Mouse (Mus musculus) midbrain, embryonic 13.5 days (tissue): Measurements from ENCODE around the gene Adgre5. TPM values are rescaled to one million over a fixed set of nuclear protein-coding genes. Genes with fewer than 3 reads are reported as not detected.
A peak's percentile ranks its signal among the peaks of the same experiment; 100 is the strongest.

Source experiments
- ATAC-seq: fragments of 200-750 bp; cut with Nextera tagmentation; 2 replicates; pipeline ENCODE4 v1.8.0; 2017; ENCODE audit warnings: mild to moderate bottlenecking, moderate TSS enrichment, moderate library complexity
- H3K27ac ChIP-seq: fragments of 300-500 bp; sonication (generic); 2 replicates; pipeline ENCODE4 v1.5.1; 2015; ENCODE audit warnings: inconsistent platforms, mild to moderate bottlenecking, moderate library complexity
- H3K27me3 ChIP-seq: fragments of 300-500 bp; sonication (generic); 2 replicates; pipeline ENCODE4 v1.6.1; 2015; ENCODE audit warnings: mild to moderate bottlenecking, inconsistent platforms
- H3K36me3 ChIP-seq: fragments of 300-500 bp; sonication (generic); 2 replicates; pipeline ENCODE4 v1.6.1; 2015; ENCODE audit warnings: mild to moderate bottlenecking, inconsistent platforms
- H3K4me1 ChIP-seq: fragments of 300-500 bp; sonication (generic); replicated peaks from 2 replicates; pipeline ENCODE4 v1.6.1; 2015; ENCODE audit warnings: inconsistent platforms
- H3K4me2 ChIP-seq: fragments of 300-500 bp; sonication (generic); replicated peaks from 2 replicates; pipeline ENCODE4 v1.6.1; 2015; ENCODE audit warnings: moderate library complexity, mild to moderate bottlenecking, inconsistent platforms
- H3K4me3 ChIP-seq: fragments of 300-500 bp; sonication (generic); replicated peaks from 2 replicates; pipeline ENCODE4 v1.5.1; 2015; ENCODE audit warnings: mild to moderate bottlenecking, inconsistent platforms
- H3K9ac ChIP-seq: fragments of 300-500 bp; sonication (generic); replicated peaks from 2 replicates; pipeline ENCODE4 v1.6.1; 2015; ENCODE audit warnings: mild to moderate bottlenecking, inconsistent platforms
- H3K9me3 ChIP-seq: fragments of 300-500 bp; sonication (generic); 2 replicates; pipeline ENCODE4 v1.6.1; 2016; ENCODE audit warnings: mild to moderate bottlenecking, inconsistent platforms
- WGBS: fragments of 180-500 bp; shearing (Covaris S2); methylation state at CpG from one replicate; pipeline ENCODE4 v1.1.7; 2015; 5-methylcytosine and 5-hydroxymethylcytosine counted together
- polyA plus RNA-seq: library from polyadenylated mRNA; unstranded; fragments of >200 nt; fragmentation: Nextera tagmentation; extraction: Ambion mirVana; gene quantifications from 2 replicates; pipeline ENCODE4 v1.2.1, GENCODE M21; 2015

Gene Adgre5
- polyA plus RNA-seq, 1 experiment from 2014 or later = 8.7 TPM

- no peak for ATAC-seq
- peaks cover 23% of the 10 kb centered on the region; the same call in 1 of the 2 replicates for H3K27me3 ChIP-seq
Observed at GRCm38 (mm10) chr8:83748708-83749107, 7.6 kb upstream of the Adgre5 start.

GRCm38 (mm10) chr8:83747661-83748346 is 6.7 kb upstream of the Adgre5 start:
- WGBS = 3% methylated on average over 28 of the region's 28 CpGs
- no peaks in the 10 kb centered on the region for H3K36me3 ChIP-seq
- H3K9ac ChIP-seq = peak overlapping the region; percentile 73
- peak overlapping the region; percentile 41 for H3K4me3 ChIP-seq
- H3K27ac ChIP-seq = no peak overlapping the region
- H3K4me2 ChIP-seq = peak overlapping the region; percentile 69
- H3K4me1 ChIP-seq = peaks cover 23% of the 10 kb centered on the region
- peaks cover 26% of the 10 kb centered on the region; the same call in 1 of the 2 replicates for H3K27me3 ChIP-seq
- ATAC-seq = peak; percentile 76
- H3K9me3 ChIP-seq = no peaks in the 10 kb centered on the region

More at GRCm38 (mm10) chr8:83748708-83749107, 7.6 kb upstream of the Adgre5 start:
- WGBS = 39% methylated on average over 3 of the region's 3 CpGs
- no peak overlapping the region for H3K27ac ChIP-seq
- H3K4me1 ChIP-seq = peaks cover 23% of the 10 kb centered on the region
- no peak overlapping the region for H3K4me2 ChIP-seq
- H3K4me3 ChIP-seq = no peak overlapping the region
- H3K9ac ChIP-seq = no peak overlapping the region
- no peaks in the 10 kb centered on the region for H3K36me3 ChIP-seq
- no peaks in the 10 kb centered on the region for H3K9me3 ChIP-seq

GRCm38 (mm10) chr8:83744070-83744469 is 2.9 kb upstream of the Adgre5 start:
- Histone ChIP-seq H3K27me3 (peaks cover 56% of the 10 kb centered on the region), H3K36me3 (no peaks in the 10 kb centered on the region), H3K4me1 (peaks cover 21% of the 10 kb centered on the region), H3K9ac (no peak overlapping the region), H3K4me3 (no peak overlapping the region), H3K27ac (no peak overlapping the region), H3K4me2 (no peak overlapping the region), H3K9me3 (no peaks in the 10 kb centered on the region)
- no peak for ATAC-seq
- 71% methylated on average over 4 of the region's 4 CpGs for WGBS

GRCm38 (mm10) chr8:83742968-83743367 is 1.8 kb upstream of the Adgre5 start:
- Histone ChIP-seq H3K4me3 (no peak overlapping the region), H3K4me1 (peaks cover 19% of the 10 kb centered on the region), H3K27me3 (peaks cover 49% of the 10 kb centered on the region), H3K9ac (no peak overlapping the region), H3K4me2 (no peak overlapping the region), H3K27ac (no peak overlapping the region), H3K36me3 (no peaks in the 10 kb centered on the region), H3K9me3 (no peaks in the 10 kb centered on the region)
- no peak for ATAC-seq
- WGBS = 94% methylated on average over 6 of the region's 6 CpGs

- Histone ChIP-seq H3K9ac (no peak overlapping the region), H3K27ac (no peak overlapping the region), H3K9me3 (no peaks in the 10 kb centered on the region), H3K4me2 (no peak overlapping the region), H3K4me1 (peaks cover 17% of the 10 kb centered on the region), H3K36me3 (no peaks in the 10 kb centered on the region), H3K4me3 (no peak overlapping the region), H3K27me3 (peaks cover 44% of the 10 kb centered on the region)
- ATAC-seq = no peak
- 75% methylated on average over 19 of the region's 19 CpGs for WGBS
Observed at GRCm38 (mm10) chr8:83741849-83742655, 926 bp upstream of the Adgre5 start.

- Histone ChIP-seq H3K4me2 (peak overlapping the region; percentile 83), H3K36me3 (no peaks in the 10 kb centered on the region), H3K9me3 (no peaks in the 10 kb centered on the region), H3K27ac (no peak overlapping the region), H3K9ac (peak overlapping the region; percentile 64), H3K4me1 (peaks cover 17% of the 10 kb centered on the region), H3K27me3 (peaks cover 43% of the 10 kb centered on the region), H3K4me3 (peak overlapping the region; percentile 45)
- ATAC-seq = 0 out of 2 replicates have a peak, but pooled peaks have one; percentile 2
- 19% methylated on average over 3 of the region's 3 CpGs for WGBS
Observed at GRCm38 (mm10) chr8:83740586-83740975, 545 bp downstream of the Adgre5 start.

- WGBS = 50% methylated on average over 8 of the region's 8 CpGs
- no peaks in the 10 kb centered on the region for H3K9me3 ChIP-seq
- H3K4me3 ChIP-seq = no peak overlapping the region
- H3K36me3 ChIP-seq = no peaks in the 10 kb centered on the region
- H3K27me3 ChIP-seq = peaks cover 41% of the 10 kb centered on the region
- peak overlapping the region; percentile 22 for H3K4me2 ChIP-seq
- no peak overlapping the region for H3K9ac ChIP-seq
- H3K4me1 ChIP-seq = peaks cover 17% of the 10 kb centered on the region
- no peak for ATAC-seq
- H3K27ac ChIP-seq = no peak overlapping the region
Observed at GRCm38 (mm10) chr8:83739711-83740468, 1.2 kb downstream of the Adgre5 start.

- Histone ChIP-seq H3K4me2 (0 out of 2 replicates have a peak overlapping the region, but pooled peaks have one; percentile 19), H3K4me3 (no peak overlapping the region), H3K9me3 (no peaks in the 10 kb centered on the region), H3K27me3 (peaks cover 39% of the 10 kb centered on the region), H3K4me1 (peaks cover 17% of the 10 kb centered on the region), H3K36me3 (no peaks in the 10 kb centered on the region), H3K9ac (no peak overlapping the region), H3K27ac (no peak overlapping the region)
- 79% methylated on average over 10 of the region's 10 CpGs for WGBS
- no peak for ATAC-seq
Observed at GRCm38 (mm10) chr8:83738949-83739710, 2.0 kb downstream of the Adgre5 start.

- Histone ChIP-seq H3K9ac (no peak overlapping the region), H3K27ac (no peak overlapping the region), H3K9me3 (no peaks in the 10 kb centered on the region), H3K27me3 (peaks cover 38% of the 10 kb centered on the region), H3K4me1 (peaks cover 17% of the 10 kb centered on the region), H3K36me3 (no peaks in the 10 kb centered on the region), H3K4me3 (no peak overlapping the region), H3K4me2 (no peak overlapping the region)
- WGBS = 80% methylated on average over 4 of the region's 4 CpGs
- ATAC-seq = no peak
Observed at GRCm38 (mm10) chr8:83737852-83738562, 3.1 kb downstream of the Adgre5 start.

- no peak overlapping the region for H3K27ac ChIP-seq
- no peak overlapping the region for H3K4me2 ChIP-seq
- H3K27me3 ChIP-seq = peaks cover 32% of the 10 kb centered on the region
- H3K4me1 ChIP-seq = peaks cover 17% of the 10 kb centered on the region
- 87% methylated on average over 4 of the region's 4 CpGs for WGBS
- no peak for ATAC-seq
- no peak overlapping the region for H3K4me3 ChIP-seq
- H3K9ac ChIP-seq = no peak overlapping the region
- no peaks in the 10 kb centered on the region for H3K9me3 ChIP-seq
- no peaks in the 10 kb centered on the region for H3K36me3 ChIP-seq
Observed at GRCm38 (mm10) chr8:83737346-83737745, 3.8 kb downstream of the Adgre5 start.

GRCm38 (mm10) chr8:83736681-83737080 is 4.4 kb downstream of the Adgre5 start:
- Histone ChIP-seq H3K27ac (no peak overlapping the region), H3K36me3 (no peaks in the 10 kb centered on the region), H3K9ac (no peak overlapping the region), H3K4me3 (no peak overlapping the region), H3K27me3 (peaks cover 25% of the 10 kb centered on the region), H3K4me2 (no peak overlapping the region), H3K9me3 (no peaks in the 10 kb centered on the region), H3K4me1 (peaks cover 21% of the 10 kb centered on the region)
- no peak for ATAC-seq
- 93% methylated on average over 4 of the region's 4 CpGs for WGBS
